Mouse (Mus musculus) stomach, postnatal 0 days (tissue): Measurements from ENCODE around the gene Rapgefl1. TPM values are rescaled to one million over a fixed set of nuclear protein-coding genes. Genes with fewer than 3 reads are reported as not detected.

ENCODE experiments used
- ATAC-seq: fragments of 200-750 bp; cut with Nextera tagmentation; 2 replicates; pipeline ENCODE4 v1.8.0; 2017; ENCODE audit not compliant: low FRiP score, low TSS enrichment
- DNase-seq: peaks from one replicate; pipeline ENCODE4 v3.0.0-alpha.2; 2016; ENCODE audit warnings: low spot score
- H3K27ac ChIP-seq: fragments of 300-500 bp; sonication (generic); replicated peaks from 2 replicates; pipeline ENCODE4 v1.5.1; 2014; ENCODE audit warnings: mild to moderate bottlenecking, control low read depth
- H3K27me3 ChIP-seq: fragments of 300-500 bp; sonication (generic); 2 replicates; pipeline ENCODE4 v1.6.1; 2014; ENCODE audit warnings: low read length; ENCODE audit not compliant: control insufficient read depth, insufficient read depth
- H3K36me3 ChIP-seq: fragments of 300-500 bp; sonication (generic); 2 replicates; pipeline ENCODE4 v1.6.1; 2014; ENCODE audit warnings: low read length, mixed read lengths; ENCODE audit not compliant: control insufficient read depth, insufficient read depth
- H3K4me1 ChIP-seq: fragments of 300-500 bp; sonication (generic); replicated peaks from 2 replicates; pipeline ENCODE4 v1.6.1; 2014; ENCODE audit warnings: antibody characterized with exemption; ENCODE audit not compliant: control insufficient read depth, insufficient read depth
- H3K4me2 ChIP-seq: fragments of 300-500 bp; sonication (generic); replicated peaks from 2 replicates; pipeline ENCODE4 v1.6.1; 2014; ENCODE audit warnings: low read depth, mild to moderate bottlenecking, control low read depth, moderate library complexity
- H3K4me3 ChIP-seq: fragments of 300-500 bp; sonication (generic); 2 replicates; pipeline ENCODE4 v1.5.1; 2014; ENCODE audit warnings: low read depth, low read length, control low read depth
- H3K9ac ChIP-seq: fragments of 300-500 bp; sonication (generic); 2 replicates; pipeline ENCODE4 v1.6.1; 2014; ENCODE audit warnings: mild to moderate bottlenecking, low read length, control low read depth, mixed read lengths
- H3K9me3 ChIP-seq: fragments of 300-500 bp; sonication (generic); 2 replicates; pipeline ENCODE4 v1.6.1; 2016; ENCODE audit warnings: low read length; ENCODE audit not compliant: control insufficient read depth
- CTCF ChIP-seq: IDR thresholded peaks from 2 replicates; pipeline ENCODE4 v1.5.1; 2016; ENCODE audit warnings: antibody characterized with exemption, low read depth, mild to moderate bottlenecking, moderate library complexity
- EP300 ChIP-seq: optimal IDR thresholded peaks from 2 replicates; pipeline ENCODE3; 2016; ENCODE audit warnings: antibody characterized with exemption
- WGBS: fragments of 180-500 bp; shearing (Covaris S2); extraction: QIAGEN DNeasy Blood & Tissue Kit; methylation state at CpG from one replicate; pipeline ENCODE4 v1.1.7; 2014; 5-methylcytosine and 5-hydroxymethylcytosine counted together
- polyA plus RNA-seq: library from polyadenylated mRNA; unstranded; fragments of >200 nt; fragmentation: Nextera tagmentation; extraction: Ambion mirVana; gene quantifications from 2 replicates; pipeline ENCODE4 v1.2.1, GENCODE M21; 2015

The Rapgefl1 gene
- polyA plus RNA-seq, 1 experiment from 2014 or later, result 6.9 TPM

GRCm38 (mm10) chr11:98870791-98871190, 34.2 kb downstream of the Rapgefl1 start:
- H3K4me2 ChIP-seq, result no peak overlapping the region
- peak overlapping the region; percentile 77 for H3K27ac ChIP-seq
- DNase-seq (peak; percentile 66), ATAC-seq (peak; percentile 80)
- whole genome bisulfite sequencing, result 63% methylated on average over 5 of the region's 5 CpGs
- H3K27me3 ChIP-seq, result no peaks in the 10 kb centered on the region
- peaks cover 8% of the 10 kb centered on the region for H3K36me3 ChIP-seq
- H3K9ac ChIP-seq, result no peak overlapping the region
- H3K4me3 ChIP-seq, result no peak overlapping the region
- TF ChIP-seq EP300, result no peak
- H3K4me1 ChIP-seq, result no peaks in the 10 kb centered on the region
- H3K9me3 ChIP-seq, result no peaks in the 10 kb centered on the region

- Histone ChIP-seq H3K4me3 (no peak overlapping the region), H3K9ac (peak overlapping the region; percentile 38; the same call in 1 of the 2 replicates), H3K9me3 (no peaks in the 10 kb centered on the region), H3K4me2 (no peak overlapping the region), H3K27me3 (no peaks in the 10 kb centered on the region), H3K27ac (peak overlapping the region; percentile 77), H3K36me3 (peaks cover 8% of the 10 kb centered on the region), H3K4me1 (no peaks in the 10 kb centered on the region)
- ATAC-seq (no peak), DNase-seq (peak; percentile 14)
- WGBS, result 72% methylated on average over 4 of the region's 4 CpGs
- TF ChIP-seq CTCF (no peak), EP300 (no peak)
Measured at GRCm38 (mm10) chr11:98871416-98871815, 34.8 kb downstream of the Rapgefl1 start.

- H3K4me2 ChIP-seq, result no peak overlapping the region
- H3K9me3 ChIP-seq, result no peaks in the 10 kb centered on the region
- TF ChIP-seq EP300 (no peak), CTCF (no peak)
- WGBS, result 76% methylated on average over 4 of the region's 4 CpGs
- H3K27ac ChIP-seq, result peak overlapping the region; percentile 53; the same call in 1 of the 2 replicates
- ATAC-seq, result no peak
- peak; percentile 12 for DNase-seq
- H3K27me3 ChIP-seq, result no peaks in the 10 kb centered on the region
- H3K36me3 ChIP-seq, result peaks cover 8% of the 10 kb centered on the region
- no peak overlapping the region for H3K9ac ChIP-seq
- H3K4me3 ChIP-seq, result no peak overlapping the region
- no peaks in the 10 kb centered on the region for H3K4me1 ChIP-seq
Measured at GRCm38 (mm10) chr11:98872040-98872439, 35.5 kb downstream of the Rapgefl1 start.

GRCm38 (mm10) chr11:98873900-98874299, 37.3 kb downstream of the Rapgefl1 start:
- no peaks in the 10 kb centered on the region for H3K9me3 ChIP-seq
- H3K27me3 ChIP-seq, result no peaks in the 10 kb centered on the region
- 61% methylated on average over 9 of the region's 9 CpGs for WGBS
- ATAC-seq, result peak; percentile 91
- TF ChIP-seq CTCF (no peak), EP300 (no peak)
- no peaks in the 10 kb centered on the region for H3K4me1 ChIP-seq
- no peak overlapping the region for H3K9ac ChIP-seq
- H3K4me3 ChIP-seq, result no peak overlapping the region
- H3K4me2 ChIP-seq, result no peak overlapping the region
- peak; percentile 90 for DNase-seq
- H3K36me3 ChIP-seq, result peaks cover 4% of the 10 kb centered on the region; the same call in 1 of the 2 replicates
- H3K27ac ChIP-seq, result peak overlapping the region; percentile 30; the same call in 1 of the 2 replicates

- ATAC-seq (no peak), DNase-seq (peak; percentile 21)
- 78% methylated on average over 9 of the region's 9 CpGs for WGBS
- Histone ChIP-seq H3K36me3 (no peaks in the 10 kb centered on the region), H3K4me2 (no peak overlapping the region), H3K27ac (no peak overlapping the region), H3K9ac (no peak overlapping the region), H3K9me3 (no peaks in the 10 kb centered on the region), H3K4me3 (no peak overlapping the region), H3K27me3 (no peaks in the 10 kb centered on the region), H3K4me1 (no peaks in the 10 kb centered on the region)
- TF ChIP-seq EP300 (no peak), CTCF (no peak)
Measured at GRCm38 (mm10) chr11:98877001-98877400, 40.4 kb downstream of the Rapgefl1 start.

GRCm38 (mm10) chr11:98887703-98888102, 51.1 kb downstream of the Rapgefl1 start:
- Histone ChIP-seq H3K9ac (no peak overlapping the region), H3K27me3 (no peaks in the 10 kb centered on the region), H3K4me1 (no peaks in the 10 kb centered on the region), H3K36me3 (peaks cover 14% of the 10 kb centered on the region; the same call in 1 of the 2 replicates), H3K4me3 (no peak overlapping the region), H3K9me3 (no peaks in the 10 kb centered on the region), H3K4me2 (no peak overlapping the region), H3K27ac (no peak overlapping the region)
- 92% methylated on average over 3 of the region's 3 CpGs for WGBS
- DNase-seq, result peak; percentile 13
- ATAC-seq, result peak; percentile 65; the same call in 1 of the 2 replicates
- TF ChIP-seq EP300 (no peak), CTCF (no peak)
